Mouse (Mus musculus) bone marrow macrophage, adult 2 months (primary cell): ENCODE data around the gene Ston2. TPM values are rescaled to one million over a fixed set of nuclear protein-coding genes. Genes with fewer than 3 reads are reported as not detected.

Source experiments
- H3K27ac ChIP-seq: 2 replicates; pipeline ENCODE4 v1.5.1; 2012; ENCODE audit warnings: low read depth, low read length; ENCODE audit not compliant: insufficient read depth
- H3K4me1 ChIP-seq: 2 replicates; pipeline ENCODE4 v1.6.1; 2012; ENCODE audit warnings: low read length; ENCODE audit not compliant: control insufficient read depth, insufficient read depth
- H3K4me3 ChIP-seq: 2 replicates; pipeline ENCODE4 v1.5.1; 2012; ENCODE audit warnings: mild to moderate bottlenecking, low read length, moderate library complexity; ENCODE audit not compliant: insufficient read depth
- CTCF ChIP-seq: IDR thresholded peaks from 2 replicates; pipeline ENCODE4 v1.5.1; 2012; ENCODE audit warnings: low read depth, mild to moderate bottlenecking, low read length, moderate library complexity
- POLR2A ChIP-seq: IDR thresholded peaks from 2 replicates; pipeline ENCODE4 v1.6.1; 2012; ENCODE audit warnings: mild to moderate bottlenecking, low read depth, low read length, borderline replicate concordance
- polyA plus RNA-seq: library from polyadenylated mRNA; stranded (reverse); fragments of >200 nt; gene quantifications from 2 replicates; pipeline ENCODE4 v1.2.4, GENCODE M21; 2012; ENCODE audit not compliant: missing spikeins, insufficient read depth, insufficient read length

Gene Ston2
- polyA plus RNA-seq, 1 experiment, result 4.5 TPM

- H3K27ac ChIP-seq, result no peak overlapping the region
- H3K4me1 ChIP-seq, result no peaks in the 10 kb centered on the region
- TF ChIP-seq POLR2A, result no peak
- TF ChIP-seq CTCF, result no peak
- H3K4me3 ChIP-seq, result no peak overlapping the region
These were observed 94.6 kb downstream of the Ston2 start for GRCm38 (mm10) chr12:91693566-91693965.

DNA sequence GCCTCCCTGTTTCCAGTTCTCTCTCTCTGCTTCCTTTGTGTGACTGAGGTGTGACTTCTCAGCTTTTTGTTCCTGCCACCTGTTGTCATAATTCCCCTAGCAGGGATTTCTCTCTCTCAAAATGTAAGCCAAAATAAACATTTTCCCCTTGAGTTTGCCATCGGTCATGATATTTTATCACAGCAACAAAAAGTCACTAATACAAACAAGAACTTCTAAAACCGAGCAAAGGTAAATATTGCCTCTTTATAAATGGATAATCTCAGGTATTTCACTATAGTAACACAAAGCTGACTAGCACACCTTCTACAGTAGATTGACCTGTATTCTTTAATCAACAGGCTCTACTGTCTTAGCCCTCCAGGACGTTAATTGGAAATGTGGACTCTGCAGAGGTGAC lies 95.2 kb downstream of the Ston2 start:
- Histone ChIP-seq H3K27ac (no peak overlapping the region), H3K4me3 (no peak overlapping the region), H3K4me1 (no peaks in the 10 kb centered on the region)
- TF ChIP-seq POLR2A (no peak), CTCF (no peak)

GRCm38 (mm10) chr12:91685674-91686290 lies 102.4 kb downstream of the Ston2 start:
- peaks cover 4% of the 10 kb centered on the region; the same call in 1 of the 2 replicates for H3K4me1 ChIP-seq
- TF ChIP-seq CTCF, result no peak
- no peak for TF ChIP-seq POLR2A
- H3K4me3 ChIP-seq, result no peak overlapping the region
- H3K27ac ChIP-seq, result no peak overlapping the region

DNA sequence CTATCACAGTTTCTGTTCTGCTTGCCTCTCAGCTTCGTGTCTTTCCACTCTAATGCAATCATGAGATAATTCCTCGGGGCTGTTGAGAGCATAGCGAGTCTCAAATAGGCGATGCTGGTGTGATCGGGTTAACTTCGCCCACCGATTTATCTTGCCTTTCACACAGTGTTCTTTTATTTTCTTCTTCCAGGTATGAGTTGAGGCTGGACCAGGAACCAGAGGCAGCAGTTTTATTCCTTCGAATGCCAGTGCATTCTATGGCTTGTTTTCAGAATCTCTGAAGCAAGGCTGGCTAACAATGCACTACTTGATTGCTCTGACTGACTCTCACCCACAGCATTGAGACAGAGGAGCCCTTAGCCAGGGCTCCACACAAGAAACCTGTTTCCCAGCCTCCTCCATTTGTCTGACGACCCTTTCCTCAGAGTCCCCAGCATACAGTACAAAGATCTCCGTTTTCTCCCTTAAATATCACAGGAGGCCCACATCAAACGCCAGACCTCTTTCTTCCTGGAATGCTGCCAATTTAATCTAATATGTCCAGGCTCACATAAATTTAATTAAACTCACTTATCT lies 103.3 kb downstream of the Ston2 start:
- TF ChIP-seq CTCF, result no peak
- no peak for TF ChIP-seq POLR2A
- peaks cover 4% of the 10 kb centered on the region; the same call in 1 of the 2 replicates for H3K4me1 ChIP-seq
- no peak overlapping the region for H3K27ac ChIP-seq
- no peak overlapping the region for H3K4me3 ChIP-seq

GRCm38 (mm10) chr12:91684101-91684839 lies 103.9 kb downstream of the Ston2 start:
- H3K4me1 ChIP-seq, result peaks cover 4% of the 10 kb centered on the region; the same call in 1 of the 2 replicates
- no peak overlapping the region for H3K27ac ChIP-seq
- H3K4me3 ChIP-seq, result no peak overlapping the region
- TF ChIP-seq POLR2A (no peak), CTCF (no peak)

DNA sequence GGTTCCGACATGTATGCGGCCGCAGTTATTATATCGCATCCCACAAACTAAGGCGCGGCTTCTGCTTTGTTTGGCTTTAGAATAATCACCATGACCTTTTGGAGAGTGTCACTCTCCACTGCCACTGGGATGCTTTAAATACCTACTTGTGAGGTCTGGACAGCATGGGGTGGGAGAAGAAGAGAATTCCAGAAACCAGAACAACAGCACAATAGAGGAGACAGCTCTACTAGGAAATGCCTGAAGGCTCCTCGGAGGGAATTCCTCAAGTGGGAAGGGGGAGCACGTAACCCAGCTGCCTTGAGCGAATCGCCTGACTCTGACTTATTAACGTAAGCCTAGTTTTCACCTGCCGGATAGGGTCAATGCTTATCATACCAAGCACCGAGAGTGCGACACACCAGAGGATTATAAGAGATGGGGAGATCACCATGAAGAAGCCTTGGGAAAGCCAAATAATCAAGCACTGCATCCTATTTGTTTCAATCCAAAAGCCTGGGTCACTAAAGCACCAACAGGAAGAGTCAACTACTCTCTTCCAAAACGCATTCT lies 104.6 kb downstream of the Ston2 start:
- H3K4me1 ChIP-seq, result peaks cover 4% of the 10 kb centered on the region; the same call in 1 of the 2 replicates
- TF ChIP-seq CTCF (no peak), POLR2A (no peak)
- no peak overlapping the region for H3K4me3 ChIP-seq
- H3K27ac ChIP-seq, result no peak overlapping the region

DNA sequence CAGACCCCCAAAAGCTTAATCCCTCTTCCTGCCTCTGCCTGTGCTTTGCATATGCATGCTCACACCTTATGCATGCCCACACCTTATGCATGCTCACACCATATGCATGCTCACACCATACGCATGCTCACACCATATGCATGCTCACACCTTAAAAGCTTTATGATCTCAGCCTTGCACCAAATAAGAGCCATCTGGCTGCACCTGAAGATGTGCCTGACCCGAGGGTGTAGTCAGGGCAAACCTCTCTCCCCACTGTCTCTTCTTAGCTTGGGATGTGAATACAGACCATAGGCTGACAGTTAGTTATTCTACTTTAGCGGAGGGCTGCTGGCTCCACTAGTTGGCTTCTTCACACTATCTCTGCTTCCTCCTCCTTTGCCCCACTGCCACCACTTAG lies 105.1 kb downstream of the Ston2 start:
- peaks cover 4% of the 10 kb centered on the region; the same call in 1 of the 2 replicates for H3K4me1 ChIP-seq
- H3K27ac ChIP-seq, result no peak overlapping the region
- H3K4me3 ChIP-seq, result no peak overlapping the region
- TF ChIP-seq CTCF (no peak), POLR2A (no peak)

DNA sequence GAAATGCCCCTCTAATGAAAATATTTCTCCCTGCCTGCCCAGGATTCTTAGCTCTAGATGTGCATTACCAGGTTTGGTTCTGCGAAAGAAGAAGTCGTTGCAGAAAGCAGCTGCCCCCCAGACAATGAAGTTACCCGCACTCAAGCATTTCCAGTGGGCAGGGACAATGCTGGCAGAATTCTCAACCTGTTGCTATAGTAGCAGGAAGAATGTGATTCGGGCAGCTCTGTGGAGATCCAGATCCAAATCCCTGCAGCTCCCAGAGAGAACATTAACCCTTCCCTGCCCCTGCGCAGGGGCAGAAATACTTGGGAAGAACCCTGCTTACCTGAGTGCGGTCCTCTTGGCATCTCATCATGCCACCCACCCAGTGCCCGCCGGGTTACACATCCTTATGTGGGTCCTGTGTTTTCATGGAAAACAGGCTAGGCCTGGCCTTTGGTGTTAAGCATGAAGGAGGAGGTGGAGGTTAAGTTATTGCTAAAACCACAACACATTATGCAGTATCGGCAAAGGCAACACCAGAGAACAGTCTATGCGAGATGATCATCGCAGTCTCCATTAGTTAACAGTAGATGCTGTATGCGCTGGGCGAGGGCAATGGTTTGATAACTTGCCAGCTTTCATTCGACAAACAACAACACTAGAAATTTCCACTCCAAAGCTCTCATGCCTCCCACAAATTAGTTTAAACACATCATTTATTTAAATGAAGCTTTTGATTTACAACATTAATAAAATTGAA lies 108.7 kb downstream of the Ston2 start:
- Histone ChIP-seq H3K27ac (no peak overlapping the region), H3K4me1 (peaks cover 7% of the 10 kb centered on the region), H3K4me3 (no peak overlapping the region)
- TF ChIP-seq CTCF (no peak), POLR2A (no peak)

DNA sequence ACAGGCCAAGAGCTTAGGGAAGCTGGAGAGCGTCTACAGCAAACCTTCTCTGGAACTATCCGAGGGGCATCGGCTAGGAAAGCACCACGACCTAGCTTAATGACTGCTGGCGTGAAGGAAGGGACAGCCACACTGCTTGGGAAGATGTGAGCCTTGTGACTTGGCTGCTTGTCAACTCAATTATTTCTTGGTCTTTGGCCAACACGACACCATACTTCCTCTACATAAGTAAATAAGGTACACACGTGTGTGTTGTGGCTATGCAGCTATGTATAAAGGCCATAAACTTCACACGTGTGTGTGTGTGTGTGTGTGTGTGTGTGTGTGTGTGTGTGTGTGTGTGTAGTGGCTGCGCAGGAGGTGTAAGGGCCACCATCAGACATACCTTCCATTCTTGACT lies 112.2 kb downstream of the Ston2 start:
- peaks cover 4% of the 10 kb centered on the region for H3K4me1 ChIP-seq
- no peak overlapping the region for H3K4me3 ChIP-seq
- TF ChIP-seq CTCF (no peak), POLR2A (no peak)
- no peak overlapping the region for H3K27ac ChIP-seq
